Mouse (Mus musculus) midbrain, embryonic 15.5 days (tissue): ENCODE data around the gene Popdc3. TPM values are rescaled to one million over a fixed set of nuclear protein-coding genes. Genes with fewer than 3 reads are reported as not detected.
"Not testable (repeated sequence)": the region's sequence is repeated elsewhere in the genome, so short reads cannot be mapped to it uniquely, and the experiment has no call there.

Experiments
- ATAC-seq: fragments of 200-750 bp; cut with Nextera tagmentation; replicated peaks from 2 replicates; pipeline ENCODE4 v1.8.0; 2017; ENCODE audit warnings: moderate TSS enrichment
- H3K27ac ChIP-seq: fragments of 300-500 bp; sonication (generic); 2 replicates; pipeline ENCODE4 v1.5.1; 2015; ENCODE audit warnings: mild to moderate bottlenecking, inconsistent platforms
- H3K27me3 ChIP-seq: fragments of 300-500 bp; sonication (generic); replicated peaks from 2 replicates; pipeline ENCODE4 v1.6.1; 2015; ENCODE audit warnings: inconsistent platforms
- H3K36me3 ChIP-seq: fragments of 300-500 bp; sonication (generic); replicated peaks from 2 replicates; pipeline ENCODE4 v1.6.1; 2015; ENCODE audit warnings: inconsistent platforms
- H3K4me1 ChIP-seq: fragments of 300-500 bp; sonication (generic); 2 replicates; pipeline ENCODE4 v1.6.1; 2015; ENCODE audit warnings: inconsistent platforms
- H3K4me2 ChIP-seq: fragments of 300-500 bp; sonication (generic); 2 replicates; pipeline ENCODE4 v1.6.1; 2015; ENCODE audit warnings: inconsistent platforms, mild to moderate bottlenecking, moderate library complexity
- H3K4me3 ChIP-seq: fragments of 300-500 bp; sonication (generic); 2 replicates; pipeline ENCODE4 v1.5.1; 2015; ENCODE audit warnings: mild to moderate bottlenecking, inconsistent platforms
- H3K9ac ChIP-seq: fragments of 300-500 bp; sonication (generic); 2 replicates; pipeline ENCODE4 v1.6.1; 2015; ENCODE audit warnings: mild to moderate bottlenecking, inconsistent platforms
- H3K9me3 ChIP-seq: fragments of 300-500 bp; sonication (generic); 2 replicates; pipeline ENCODE4 v1.6.1; 2016; ENCODE audit warnings: inconsistent platforms
- WGBS: fragments of 180-500 bp; shearing (Covaris S2); methylation state at CpG from one replicate; pipeline ENCODE4 v1.1.7; 2015; ENCODE audit warnings: mixed read lengths; 5-methylcytosine and 5-hydroxymethylcytosine counted together
- polyA plus RNA-seq: library from polyadenylated mRNA; unstranded; fragments of >200 nt; fragmentation: Nextera tagmentation; extraction: Ambion mirVana; gene quantifications from 2 replicates; pipeline ENCODE4 v1.2.1, GENCODE M21; 2015

Popdc3 gene
- polyA plus RNA-seq, result 0.96 and 1.2 TPM in 2 replicates

DNA sequence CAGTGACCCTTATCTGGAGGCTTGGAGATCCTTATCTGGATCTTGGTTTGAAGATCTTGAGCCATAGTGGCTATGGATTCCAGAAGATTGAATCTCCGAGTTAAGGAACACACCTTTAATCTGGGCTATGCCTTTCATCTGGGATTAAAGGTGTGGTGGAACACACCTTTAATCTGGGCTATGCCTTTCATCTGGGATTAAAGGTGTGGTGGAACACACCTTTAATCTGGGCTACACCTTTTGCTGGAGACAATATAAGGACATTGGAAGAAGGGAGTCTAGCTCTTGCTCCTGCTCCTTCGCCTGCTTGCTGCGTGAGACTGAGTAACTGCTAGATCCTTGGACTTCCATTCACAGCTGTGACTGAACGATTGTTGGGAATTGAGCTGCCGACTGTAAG is at the start of gene Popdc3:
TSS of gene Popdc3 (plus strand) at position 301 of the 400 bp plus-strand sequence.
- not testable (repeated sequence) for H3K27me3 ChIP-seq, H3K4me1 ChIP-seq, ATAC-seq, H3K36me3 ChIP-seq, H3K4me2 ChIP-seq, H3K9me3 ChIP-seq, H3K27ac ChIP-seq, H3K9ac ChIP-seq, H3K4me3 ChIP-seq
- 89% methylated on average over 2 of the region's 5 CpGs for WGBS

DNA sequence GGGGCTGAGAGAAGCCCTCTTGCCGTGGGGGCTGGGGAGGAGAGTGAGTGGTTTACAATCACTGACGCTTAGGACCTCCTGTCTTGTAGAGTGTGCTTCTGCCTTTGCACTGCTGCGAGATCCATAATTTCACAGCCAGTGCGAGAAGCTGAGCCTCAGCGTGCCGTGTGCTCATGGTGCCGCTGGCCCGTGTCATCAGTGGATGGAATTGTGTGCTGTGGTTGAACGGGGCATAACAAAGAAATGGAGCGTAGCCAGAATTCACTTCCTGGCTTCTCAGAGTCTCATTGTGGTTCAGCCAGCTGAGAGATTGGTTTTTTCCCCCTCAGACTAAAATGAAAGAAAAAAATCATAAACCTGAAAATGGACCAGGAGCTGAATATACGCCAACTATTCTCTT is 48.8 kb upstream of the Popdc3 start:
- Histone ChIP-seq H3K4me2 (no peak overlapping the region), H3K9ac (no peak overlapping the region), H3K27ac (peak overlapping the region; percentile 43), H3K9me3 (no peaks in the 10 kb centered on the region), H3K27me3 (no peaks in the 10 kb centered on the region), H3K36me3 (peaks cover 3% of the 10 kb centered on the region; the same call in 1 of the 2 replicates), H3K4me1 (no peaks in the 10 kb centered on the region), H3K4me3 (no peak overlapping the region)
- peak; percentile 67 for ATAC-seq
- 59% methylated on average over 11 of the region's 11 CpGs for WGBS

DNA sequence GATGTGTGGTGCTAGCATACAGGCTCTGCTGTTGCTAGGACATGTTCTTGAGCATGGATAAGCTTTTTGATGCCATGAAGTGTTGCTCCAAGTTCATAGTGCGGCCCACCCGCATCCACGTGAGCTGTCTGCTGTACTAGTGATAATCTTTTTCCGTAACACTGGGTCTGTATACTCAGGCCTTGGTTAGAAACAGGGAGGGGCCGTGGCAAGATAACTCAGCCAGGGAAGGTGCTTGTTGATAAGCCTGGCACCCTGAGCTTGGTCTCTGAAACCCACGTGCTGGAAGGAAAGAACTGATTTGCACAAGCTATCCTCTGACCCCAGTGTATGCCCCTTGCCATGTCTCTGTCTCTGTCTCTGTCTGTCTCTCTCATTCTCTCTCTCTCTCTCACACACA is 47.9 kb upstream of the Popdc3 start:
- Histone ChIP-seq H3K9ac (no peak overlapping the region), H3K4me1 (no peaks in the 10 kb centered on the region), H3K27me3 (no peaks in the 10 kb centered on the region), H3K4me3 (no peak overlapping the region), H3K36me3 (peaks cover 3% of the 10 kb centered on the region; the same call in 1 of the 2 replicates), H3K4me2 (no peak overlapping the region), H3K27ac (peak overlapping the region; percentile 20; the same call in 1 of the 2 replicates), H3K9me3 (no peaks in the 10 kb centered on the region)
- no peak for ATAC-seq
- WGBS, result 91% methylated on average over 6 of the region's 6 CpGs

DNA sequence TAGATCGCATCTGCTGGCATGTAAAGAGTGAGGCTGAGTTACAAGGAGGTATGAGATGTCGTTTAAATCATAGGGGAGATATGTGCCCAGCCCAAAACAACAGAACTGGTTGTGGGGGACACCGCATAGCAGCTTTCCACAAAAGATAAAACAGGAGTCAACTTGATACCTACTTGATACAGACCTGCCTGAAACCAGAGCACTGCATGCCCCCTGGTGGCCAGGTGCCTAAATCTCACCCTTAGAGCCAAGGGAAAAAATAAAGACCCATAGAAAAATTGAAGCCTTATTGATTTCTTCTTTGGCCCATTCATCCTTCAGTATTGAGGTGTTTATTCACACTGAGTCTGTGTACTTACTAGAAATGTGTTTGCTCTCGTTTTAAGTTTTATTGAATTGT is 45.5 kb upstream of the Popdc3 start:
- no peaks in the 10 kb centered on the region for H3K9me3 ChIP-seq
- H3K27me3 ChIP-seq, result no peaks in the 10 kb centered on the region
- no peak overlapping the region for H3K9ac ChIP-seq
- H3K4me3 ChIP-seq, result no peak overlapping the region
- no peak overlapping the region for H3K4me2 ChIP-seq
- WGBS, result 78% methylated on average over 4 of the region's 4 CpGs
- peak; percentile 13; the same call in 1 of the 2 replicates for ATAC-seq
- H3K36me3 ChIP-seq, result no peaks in the 10 kb centered on the region
- H3K27ac ChIP-seq, result no peak overlapping the region
- peaks cover 2% of the 10 kb centered on the region; the same call in 1 of the 2 replicates for H3K4me1 ChIP-seq

DNA sequence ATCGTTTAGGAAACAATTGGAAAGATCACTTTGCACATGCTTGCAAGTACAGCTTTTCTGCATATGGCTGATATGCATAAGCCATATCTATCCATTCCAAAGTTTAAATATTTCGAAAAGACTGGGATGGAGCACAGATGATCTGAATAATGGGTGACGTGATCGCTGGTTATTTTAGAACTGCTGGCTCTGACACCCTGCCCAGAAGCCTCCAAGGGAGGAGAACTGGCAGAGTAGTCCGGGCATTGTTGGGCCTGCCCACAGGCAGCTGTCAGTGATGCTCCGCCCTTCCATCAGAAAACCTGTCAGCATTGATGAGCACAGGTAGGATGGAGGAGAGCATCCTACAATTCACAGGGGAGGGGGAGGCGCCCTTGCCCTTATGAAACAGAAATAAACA is 41.1 kb upstream of the Popdc3 start:
- Histone ChIP-seq H3K9ac (no peak overlapping the region), H3K4me3 (no peak overlapping the region), H3K36me3 (no peaks in the 10 kb centered on the region), H3K27ac (no peak overlapping the region), H3K27me3 (no peaks in the 10 kb centered on the region), H3K4me1 (peaks cover 4% of the 10 kb centered on the region; the same call in 1 of the 2 replicates), H3K4me2 (no peak overlapping the region), H3K9me3 (no peaks in the 10 kb centered on the region)
- ATAC-seq, result no peak
- WGBS, result 89% methylated on average over 7 of the region's 7 CpGs

DNA sequence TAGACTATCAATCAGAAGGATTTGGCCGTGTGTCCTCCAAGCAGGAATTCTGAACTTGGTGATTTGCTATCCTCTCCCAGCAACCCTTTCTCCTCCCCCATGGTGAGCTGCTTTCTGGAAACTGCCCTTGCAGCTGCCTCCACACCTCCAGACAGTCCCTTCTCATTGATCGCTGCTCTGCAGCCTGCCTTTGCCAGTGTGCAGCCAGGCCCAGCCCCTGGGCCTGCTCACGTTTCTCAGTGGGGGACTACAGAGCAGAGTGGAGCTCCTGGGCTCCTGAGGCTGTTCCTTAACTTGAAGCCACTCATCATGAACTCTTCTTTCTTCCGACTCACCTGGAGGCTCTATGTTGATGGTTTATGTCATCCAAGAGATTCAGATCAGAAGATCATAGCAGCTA is 38.0 kb upstream of the Popdc3 start:
- no peak overlapping the region for H3K4me3 ChIP-seq
- H3K4me1 ChIP-seq, result peaks cover 4% of the 10 kb centered on the region; the same call in 1 of the 2 replicates
- no peaks in the 10 kb centered on the region for H3K36me3 ChIP-seq
- H3K4me2 ChIP-seq, result no peak overlapping the region
- no peak overlapping the region for H3K9ac ChIP-seq
- H3K27ac ChIP-seq, result no peak overlapping the region
- WGBS, result 47% methylated on average over 4 of the region's 4 CpGs
- no peaks in the 10 kb centered on the region for H3K9me3 ChIP-seq
- H3K27me3 ChIP-seq, result no peaks in the 10 kb centered on the region
- ATAC-seq, result no peak

DNA sequence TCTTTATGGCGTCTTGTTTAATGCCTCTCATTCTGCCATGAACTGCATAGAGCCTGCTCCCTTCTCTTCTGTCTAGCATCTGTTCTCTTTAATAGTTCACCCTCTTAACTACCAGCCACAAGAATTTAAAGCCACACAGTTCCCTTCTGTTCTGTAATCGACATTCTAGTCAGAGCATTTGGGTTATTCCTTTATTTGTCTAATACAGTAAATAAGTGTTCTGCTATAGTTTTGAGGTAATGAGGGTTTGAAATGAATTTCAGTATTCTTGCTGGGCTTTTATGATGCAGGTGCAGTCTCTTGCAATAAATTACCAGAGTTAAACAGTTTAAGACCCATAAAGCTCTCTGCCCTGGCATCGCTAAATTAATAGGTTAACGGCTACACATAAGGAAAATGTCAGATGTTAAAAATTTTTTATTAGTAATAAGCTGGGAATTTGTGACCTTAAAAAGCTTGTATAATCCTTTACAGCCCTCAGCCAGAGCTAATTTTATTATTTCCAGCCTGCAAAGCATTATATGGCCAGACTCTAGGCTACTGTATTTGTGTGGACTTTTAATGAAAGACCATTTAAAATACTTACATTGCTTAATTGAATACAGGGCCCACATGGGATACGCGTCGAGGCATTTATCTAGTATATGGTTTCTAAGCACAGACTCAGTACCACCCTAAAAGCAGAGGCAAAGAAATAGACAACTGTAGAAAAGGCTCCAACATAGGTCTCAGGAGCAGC is 37.3 kb upstream of the Popdc3 start:
- ATAC-seq, result no peak
- H3K9me3 ChIP-seq, result no peaks in the 10 kb centered on the region
- H3K4me2 ChIP-seq, result no peak overlapping the region
- H3K4me1 ChIP-seq, result peaks cover 4% of the 10 kb centered on the region; the same call in 1 of the 2 replicates
- no peak overlapping the region for H3K27ac ChIP-seq
- no peak overlapping the region for H3K9ac ChIP-seq
- no peaks in the 10 kb centered on the region for H3K36me3 ChIP-seq
- 79% methylated on average over 7 of the region's 7 CpGs for WGBS
- H3K4me3 ChIP-seq, result no peak overlapping the region
- H3K27me3 ChIP-seq, result no peaks in the 10 kb centered on the region

DNA sequence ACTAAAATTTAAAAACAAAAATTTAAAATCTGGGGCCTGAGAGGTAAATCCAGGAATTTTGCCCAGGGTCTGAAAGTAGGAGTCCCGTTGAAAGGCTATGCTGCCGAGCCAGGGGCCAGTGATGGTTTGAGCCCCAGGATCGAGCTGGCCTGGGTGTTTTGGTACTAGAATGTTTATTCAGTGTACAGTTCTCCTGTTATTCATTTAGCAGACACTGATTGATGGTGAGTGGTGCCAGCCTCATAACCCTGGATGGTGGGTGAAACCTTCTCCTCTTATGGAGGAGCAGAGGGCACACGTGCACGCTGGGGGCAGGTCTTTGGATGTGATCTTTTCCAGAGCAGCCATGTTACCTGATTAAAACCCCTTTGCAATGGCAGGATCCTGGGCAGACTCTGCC is 35.5 kb upstream of the Popdc3 start:
- H3K9ac ChIP-seq, result no peak overlapping the region
- no peaks in the 10 kb centered on the region for H3K36me3 ChIP-seq
- 88% methylated on average over 5 of the region's 5 CpGs for WGBS
- H3K4me1 ChIP-seq, result peaks cover 11% of the 10 kb centered on the region
- no peak overlapping the region for H3K27ac ChIP-seq
- H3K9me3 ChIP-seq, result no peaks in the 10 kb centered on the region
- ATAC-seq, result no peak
- no peaks in the 10 kb centered on the region for H3K27me3 ChIP-seq
- no peak overlapping the region for H3K4me3 ChIP-seq
- H3K4me2 ChIP-seq, result no peak overlapping the region

DNA sequence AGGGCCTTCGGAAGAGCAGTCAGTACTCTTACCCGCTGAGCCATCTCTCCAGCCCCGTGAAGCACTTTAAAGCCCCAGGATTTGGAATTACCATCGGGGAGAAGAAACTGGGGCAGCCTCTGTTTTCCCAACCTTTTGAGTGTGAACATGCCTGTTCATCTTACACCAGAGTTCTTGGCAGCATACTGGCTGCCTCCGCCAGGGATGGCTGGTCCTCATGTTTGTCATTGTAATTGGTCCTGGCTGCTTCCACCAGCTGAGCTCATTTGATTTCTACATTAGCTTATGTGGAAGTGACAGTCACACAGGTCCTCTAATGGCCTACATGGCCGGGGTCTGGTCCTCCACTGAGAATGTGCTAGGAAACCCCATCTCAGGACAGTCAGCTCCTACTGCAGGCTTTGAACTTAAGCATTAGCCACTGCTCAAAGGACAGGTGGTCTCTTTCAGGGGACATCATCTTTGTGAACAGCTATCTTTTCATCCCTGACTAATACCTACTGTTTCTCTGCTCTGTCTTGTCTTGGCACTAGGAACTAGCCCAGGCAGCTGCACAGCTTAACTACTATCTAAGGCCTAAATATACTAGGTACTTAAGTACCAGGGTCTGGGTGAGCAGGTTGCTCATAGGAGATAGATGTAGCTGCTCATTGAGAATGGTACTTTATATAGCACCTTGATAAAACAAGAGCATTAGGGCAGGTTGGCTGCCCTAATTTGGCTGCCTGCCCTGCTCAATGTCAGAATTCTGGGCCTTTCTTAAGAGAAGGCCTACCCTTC is 33.7 kb upstream of the Popdc3 start:
- H3K4me1 ChIP-seq, result peaks cover 15% of the 10 kb centered on the region
- 85% methylated on average over 6 of the region's 6 CpGs for WGBS
- H3K36me3 ChIP-seq, result no peaks in the 10 kb centered on the region
- no peaks in the 10 kb centered on the region for H3K9me3 ChIP-seq
- no peaks in the 10 kb centered on the region for H3K27me3 ChIP-seq
- H3K4me3 ChIP-seq, result no peak overlapping the region
- H3K4me2 ChIP-seq, result no peak overlapping the region
- H3K27ac ChIP-seq, result no peak overlapping the region
- no peak overlapping the region for H3K9ac ChIP-seq
- no peak for ATAC-seq

DNA sequence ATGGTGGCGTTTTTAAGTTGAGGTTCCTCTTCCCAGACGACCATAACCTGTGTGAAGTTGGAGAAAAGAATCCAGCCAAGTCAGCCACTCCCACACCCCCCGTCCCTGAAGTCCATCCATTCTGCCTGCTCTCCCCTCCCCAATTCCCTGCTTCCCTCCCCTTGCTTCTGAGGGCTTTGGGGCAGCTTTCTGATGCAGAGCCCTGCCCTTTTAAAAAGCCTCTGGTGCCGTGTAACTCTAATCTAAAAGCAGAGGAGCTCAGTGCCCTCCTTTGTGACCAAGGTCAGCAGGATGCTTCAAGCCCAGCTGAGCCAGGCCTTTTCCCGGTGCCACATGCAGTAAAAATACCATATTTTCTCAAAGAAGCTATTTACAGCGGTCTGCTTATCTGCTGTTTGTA is 31.1 kb upstream of the Popdc3 start:
- 14% methylated on average over 6 of the region's 6 CpGs for WGBS
- Histone ChIP-seq H3K27me3 (no peaks in the 10 kb centered on the region), H3K4me1 (peaks cover 19% of the 10 kb centered on the region), H3K9ac (no peak overlapping the region), H3K9me3 (no peaks in the 10 kb centered on the region), H3K27ac (peak overlapping the region; percentile 46), H3K4me2 (no peak overlapping the region), H3K36me3 (no peaks in the 10 kb centered on the region; the same call in 1 of the 2 replicates), H3K4me3 (no peak overlapping the region)
- ATAC-seq, result no peak; the same call in 1 of the 2 replicates

DNA sequence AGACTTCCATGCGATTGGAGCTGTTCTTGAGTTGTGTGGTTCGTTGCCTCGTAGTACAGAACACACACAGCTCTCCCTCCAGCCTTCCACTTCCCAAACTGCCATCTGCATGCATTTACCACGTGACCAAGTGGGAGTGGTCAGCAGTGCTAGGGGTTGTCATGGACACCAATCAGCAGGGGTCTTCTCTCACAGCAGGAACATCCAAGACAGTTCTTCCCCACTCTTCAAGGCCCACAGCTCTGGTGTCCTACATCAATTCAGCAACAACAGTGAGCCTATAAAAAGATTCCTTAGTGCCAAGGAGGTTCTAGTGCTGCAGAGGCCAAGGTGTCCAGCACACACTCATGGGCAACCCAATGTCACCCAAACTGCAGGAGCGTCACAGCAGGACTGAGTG is 26.8 kb upstream of the Popdc3 start:
- Histone ChIP-seq H3K4me3 (no peak overlapping the region), H3K4me1 (peaks cover 19% of the 10 kb centered on the region), H3K27ac (no peak overlapping the region), H3K27me3 (no peaks in the 10 kb centered on the region), H3K9me3 (no peaks in the 10 kb centered on the region), H3K36me3 (peaks cover 18% of the 10 kb centered on the region), H3K4me2 (no peak overlapping the region), H3K9ac (no peak overlapping the region)
- no peak for ATAC-seq
- WGBS, result 51% methylated on average over 5 of the region's 5 CpGs

DNA sequence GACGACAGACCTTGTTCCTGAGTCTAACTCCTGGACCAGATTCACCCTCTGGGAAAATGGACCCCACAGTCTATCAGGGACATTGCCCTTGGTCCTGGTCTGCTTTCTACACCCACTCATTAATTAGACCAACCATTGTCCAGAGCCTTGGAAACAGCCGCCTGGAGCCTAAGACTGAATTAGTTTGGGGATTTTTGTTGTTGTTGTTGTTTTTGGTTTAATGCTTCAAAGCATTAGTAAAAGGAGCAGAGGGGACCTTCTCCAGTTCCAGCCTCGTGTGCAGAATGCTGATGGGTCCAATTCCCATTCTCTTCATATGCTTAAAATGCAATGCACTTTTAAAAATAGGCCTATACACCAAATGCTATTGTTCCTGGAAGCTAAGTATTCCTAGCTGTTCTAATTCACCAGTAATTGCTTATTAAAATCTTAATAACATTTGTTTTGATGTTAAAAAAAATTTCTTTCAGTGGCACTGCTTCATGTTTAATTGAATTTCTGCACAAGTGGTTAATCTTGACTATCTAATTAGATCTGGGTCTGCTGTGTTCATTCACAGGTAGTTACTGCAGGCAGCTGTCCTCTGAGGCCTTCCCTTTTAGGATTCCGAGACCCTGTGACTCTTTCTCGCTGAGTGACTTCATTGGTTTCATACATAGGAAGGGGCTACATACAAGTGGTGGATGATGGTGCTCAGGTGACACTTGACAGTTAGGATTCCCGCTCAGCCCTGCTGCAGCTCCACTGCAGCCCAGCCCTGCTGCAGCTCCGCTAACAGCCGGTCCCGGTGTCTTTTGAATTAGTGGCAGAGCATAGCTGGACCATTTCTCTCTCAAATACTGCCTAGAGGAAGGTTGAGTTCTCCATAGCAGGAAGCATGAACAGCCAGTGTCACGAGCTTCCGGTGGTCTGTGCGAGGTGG is 25.9 kb upstream of the Popdc3 start:
- no peaks in the 10 kb centered on the region for H3K27me3 ChIP-seq
- peaks cover 14% of the 10 kb centered on the region for H3K4me1 ChIP-seq
- peak; percentile 53; the same call in 1 of the 2 replicates for ATAC-seq
- no peaks in the 10 kb centered on the region for H3K9me3 ChIP-seq
- WGBS, result 79% methylated on average over 12 of the region's 12 CpGs
- H3K27ac ChIP-seq, result no peak overlapping the region; the same call in 1 of the 2 replicates
- H3K36me3 ChIP-seq, result peaks cover 21% of the 10 kb centered on the region
- no peak overlapping the region for H3K9ac ChIP-seq
- H3K4me3 ChIP-seq, result no peak overlapping the region
- H3K4me2 ChIP-seq, result no peak overlapping the region
